Comparison of ENCODE assay signal across 8 mouse cellular contexts in genomic region chr2:167656629-167657478, GRCm38 (mm10). TPM values are rescaled to one million over a fixed set of nuclear protein-coding genes. Genes with fewer than 3 reads are reported as not detected.
DNase-seq lines count a peak whose midpoint lies in the region; ATAC-seq and TF ChIP-seq lines count a peak whose summit lies in the region.

No protein-coding gene starts in this region.

- H3K4me3 ChIP-seq in lung, postnatal 0 days (ENCODE audit: low read depth, low read length), result no peak overlapping the region
- H3K4me3 ChIP-seq in stomach, postnatal 0 days (ENCODE audit: low read depth, low read length), result no peak overlapping the region

- DNase-seq in adrenal gland, adult (ENCODE audit: inconsistent age in 2 of 2, low spot score in 1 of 2), result peak; percentile 56 to 64
- no peak for DNase-seq in adrenal gland, postnatal 4 days (ENCODE audit: low spot score in 2 of 2)
- DNase-seq in CD4-positive, CD25-positive, alpha-beta regulatory T cell, adult 2 months (ENCODE audit: low read depth, low spot score), result peak; percentile 89
- DNase-seq in lung, postnatal 0 days (ENCODE audit: low spot score), result peak; percentile 58
- no peak for DNase-seq in stomach, postnatal 0 days (ENCODE audit: low spot score)
- DNase-seq in cerebellum, postnatal 25 days, result no peak

- 78% methylated on average over 16 of the region's 16 CpGs for WGBS in lung, postnatal 0 days
- 78% methylated on average over 16 of the region's 16 CpGs for WGBS in stomach, postnatal 0 days

- H3K27me3 ChIP-seq in lung, postnatal 0 days (replicated peaks; ENCODE audit: insufficient read depth, low read length), result no peaks in the 10 kb centered on the region
- no peaks in the 10 kb centered on the region for H3K27me3 ChIP-seq in stomach, postnatal 0 days (ENCODE audit: control insufficient read depth, insufficient read depth, low read length)

- H3K27ac ChIP-seq in lung, postnatal 0 days (ENCODE audit: low read length), result peak overlapping the region; percentile 63
- peak overlapping the region; percentile 65 for H3K27ac ChIP-seq in stomach, postnatal 0 days (replicated peaks)

- peak; percentile 85 for ATAC-seq in inflammation-experienced regulatory T-cells, adult 6 months
- no peak for ATAC-seq in lung, postnatal 0 days
- no peak for ATAC-seq in stomach, postnatal 0 days (ENCODE audit: low FRiP score, low TSS enrichment)
- no peak for ATAC-seq in erythroid progenitor cell, adult 5-6 weeks (replicated peaks; ENCODE audit: low FRiP score, poor library complexity, severe bottlenecking)

- peaks cover 27% of the 10 kb centered on the region for H3K4me1 ChIP-seq in lung, postnatal 0 days (ENCODE audit: insufficient read depth, low read depth, low read length)
- peaks cover 4% of the 10 kb centered on the region for H3K4me1 ChIP-seq in stomach, postnatal 0 days (replicated peaks; ENCODE audit: control insufficient read depth, insufficient read depth)

- H3K9ac ChIP-seq in lung, postnatal 0 days (replicated peaks; ENCODE audit: low read depth), result 0 out of 2 replicates have a peak overlapping the region, but pooled peaks have one; percentile 16
- H3K9ac ChIP-seq in stomach, postnatal 0 days (ENCODE audit: low read length), result 0 out of 2 replicates have a peak overlapping the region, but pooled peaks have one; percentile 8

- TF ChIP-seq CTCF in lung, postnatal 0 days (IDR thresholded peaks at IDR 0.05), result no peak
- TF ChIP-seq CTCF in stomach, postnatal 0 days (IDR thresholded peaks at IDR 0.05; ENCODE audit: low read depth), result no peak

- no peak for TF ChIP-seq EP300 in lung, postnatal 0 days (IDR thresholded peaks at IDR 0.05)
- TF ChIP-seq EP300 in stomach, postnatal 0 days (optimal IDR thresholded peaks at IDR 0.05), result no peak

- no peaks in the 10 kb centered on the region for H3K9me3 ChIP-seq in lung, postnatal 0 days (ENCODE audit: low read length)
- no peaks in the 10 kb centered on the region for H3K9me3 ChIP-seq in stomach, postnatal 0 days (ENCODE audit: control insufficient read depth, low read length)

- H3K36me3 ChIP-seq in lung, postnatal 0 days (ENCODE audit: insufficient read depth, low read length), result 0 out of 2 replicates have a peak, but pooled peaks cover 4% of the 10 kb centered on the region
- H3K36me3 ChIP-seq in stomach, postnatal 0 days (ENCODE audit: control insufficient read depth, insufficient read depth, low read length), result peaks cover 3% of the 10 kb centered on the region; the same call in 1 of the 2 replicates

- no peak overlapping the region for H3K4me2 ChIP-seq in lung, postnatal 0 days (replicated peaks; ENCODE audit: low read depth, low read length)
- no peak overlapping the region; the same call in 1 of the 2 replicates for H3K4me2 ChIP-seq in stomach, postnatal 0 days (replicated peaks; ENCODE audit: low read depth)

RNA-seq across cellular contexts. Expression of gene Gm20431, which starts 4.4 kb away (rescaled TPM):
- total RNA-seq in adrenal gland, postnatal 4 days (2021), result 10 to 100 TPM; 18.2 to 23.0 TPM
- polyA plus RNA-seq in inflammation-experienced regulatory T-cells, adult 6 months (2017; shearing (Covaris generic)), result not detected
- polyA plus RNA-seq in lung, postnatal 0 days (2015; fragmentation: Nextera tagmentation; extraction: Ambion mirVana), result 5.2 and 8.4 TPM in 2 replicates
- polyA plus RNA-seq in stomach, postnatal 0 days (2015; fragmentation: Nextera tagmentation; extraction: Ambion mirVana), result 13.4 and 14.1 TPM in 2 replicates
- total RNA-seq in erythroid progenitor cell, adult 5-6 weeks (2015; ENCODE audit: low replicate concordance), result not detected in 2 replicates
- total RNA-seq in erythroid progenitor cell, adult 5-6 weeks (2017; ENCODE audit: low replicate concordance), result not detected in 2 replicates

RNA-seq across cellular contexts. Expression of gene Ube2v1, which starts 25.0 kb away (rescaled TPM):
- 100 to 1,000 TPM; 194 to 200 TPM for total RNA-seq in adrenal gland, postnatal 4 days (2021)
- polyA plus RNA-seq in inflammation-experienced regulatory T-cells, adult 6 months (2017; shearing (Covaris generic)), result 100 to 1,000 TPM; 370 to 426 (median 380) TPM
- 166 and 184 TPM in 2 replicates for polyA plus RNA-seq in lung, postnatal 0 days (2015; fragmentation: Nextera tagmentation; extraction: Ambion mirVana)
- polyA plus RNA-seq in stomach, postnatal 0 days (2015; fragmentation: Nextera tagmentation; extraction: Ambion mirVana), result 234 and 253 TPM in 2 replicates
- total RNA-seq in erythroid progenitor cell, adult 5-6 weeks (2015; ENCODE audit: low replicate concordance), result 186 and 189 TPM in 2 replicates
- 82.3 and 114 TPM in 2 replicates for total RNA-seq in erythroid progenitor cell, adult 5-6 weeks (2017; ENCODE audit: low replicate concordance)

RNA-seq across cellular contexts. Expression of gene Cebpb, which starts 31.9 kb away (rescaled TPM):
- 100 to 1,000 TPM; 229 to 255 TPM for total RNA-seq in adrenal gland, postnatal 4 days (2021)
- 1 to 10 TPM in 2 of 3 experiments, under 1 TPM in 1; 0.65 to 3.2 (median 2.1) TPM for polyA plus RNA-seq in inflammation-experienced regulatory T-cells, adult 6 months (2017; shearing (Covaris generic))
- 108 and 122 TPM in 2 replicates for polyA plus RNA-seq in lung, postnatal 0 days (2015; fragmentation: Nextera tagmentation; extraction: Ambion mirVana)
- 55.0 and 60.2 TPM in 2 replicates for polyA plus RNA-seq in stomach, postnatal 0 days (2015; fragmentation: Nextera tagmentation; extraction: Ambion mirVana)
- total RNA-seq in erythroid progenitor cell, adult 5-6 weeks (2015; ENCODE audit: low replicate concordance), result 6.3 and 6.5 TPM in 2 replicates
- 4.4 and 8.4 TPM in 2 replicates for total RNA-seq in erythroid progenitor cell, adult 5-6 weeks (2017; ENCODE audit: low replicate concordance)

RNA-seq across cellular contexts. Expression of gene Tmem189, which starts 32.8 kb away (rescaled TPM):
- 10 to 100 TPM; 32.9 to 35.4 TPM for total RNA-seq in adrenal gland, postnatal 4 days (2021)
- polyA plus RNA-seq in inflammation-experienced regulatory T-cells, adult 6 months (2017; shearing (Covaris generic)), result 10 to 100 TPM; 12.5 to 16.8 (median 12.8) TPM
- 51.7 and 55.1 TPM in 2 replicates for polyA plus RNA-seq in lung, postnatal 0 days (2015; fragmentation: Nextera tagmentation; extraction: Ambion mirVana)
- polyA plus RNA-seq in stomach, postnatal 0 days (2015; fragmentation: Nextera tagmentation; extraction: Ambion mirVana), result 74.6 and 85.7 TPM in 2 replicates
- 23.9 and 27.0 TPM in 2 replicates for total RNA-seq in erythroid progenitor cell, adult 5-6 weeks (2015; ENCODE audit: low replicate concordance)
- 16.9 and 19.5 TPM in 2 replicates for total RNA-seq in erythroid progenitor cell, adult 5-6 weeks (2017; ENCODE audit: low replicate concordance)

Comparison
In these comparisons a context has a peak if more than half of its experiments do, and no peak if none do; other contexts are left out.
1. DNase-seq: peak in adrenal gland, adult (2 of 2), CD4-positive, CD25-positive, alpha-beta regulatory T cell, adult 2 months (single experiment) and lung, postnatal 0 days (single experiment); none in adrenal gland, postnatal 4 days (0 of 2), stomach, postnatal 0 days (single experiment) and cerebellum, postnatal 25 days (0 of 2).
2. RNA of gene Cebpb, which starts 31.9 kb away (polyA plus RNA-seq): 108 to 122 TPM in lung, postnatal 0 days and 55.0 to 60.2 TPM in stomach, postnatal 0 days; 0.65 to 3.2 TPM in inflammation-experienced regulatory T-cells, adult 6 months; every median in the first group is over 10 times any median in the second.